Mouse (Mus musculus) small intestine, adult 2 months (tissue): ENCODE results near the gene Pdcd6. TPM values are rescaled to one million over a fixed set of nuclear protein-coding genes. Genes with fewer than 3 reads are reported as not detected.

Experiments
- H3K27ac ChIP-seq: fragments of 200-500 bp; 2 replicates; pipeline ENCODE4 v1.5.1; 2012; ENCODE audit warnings: low read depth, low read length, control low read depth, inconsistent platforms; ENCODE audit not compliant: insufficient read depth
- H3K27me3 ChIP-seq: fragments of 200-500 bp; 2 replicates; pipeline ENCODE4 v1.6.1; 2012; ENCODE audit warnings: mild to moderate bottlenecking, moderate library complexity, low read length, inconsistent platforms; ENCODE audit not compliant: control insufficient read depth, insufficient read depth
- H3K36me3 ChIP-seq: fragments of 200-500 bp; 2 replicates; pipeline ENCODE4 v1.6.1; 2012; ENCODE audit warnings: mild to moderate bottlenecking, low read length, control low read depth, inconsistent platforms; ENCODE audit not compliant: control insufficient read depth, insufficient read depth
- H3K4me1 ChIP-seq: fragments of 200-500 bp; 2 replicates; pipeline ENCODE4 v1.6.1; 2012; ENCODE audit warnings: low read length, inconsistent platforms, mixed read lengths; ENCODE audit not compliant: control insufficient read depth, insufficient read depth, insufficient read length
- H3K4me3 ChIP-seq: fragments of 200-500 bp; 2 replicates; pipeline ENCODE4 v1.5.1; 2012; ENCODE audit warnings: low read depth, mild to moderate bottlenecking, control low read depth, inconsistent platforms, low read length, moderate library complexity
- CTCF ChIP-seq: fragments of 200-500 bp; IDR thresholded peaks from 2 replicates; pipeline ENCODE4 v1.5.1; 2012; ENCODE audit warnings: low read depth, mild to moderate bottlenecking, control low read depth, inconsistent platforms, low read length, moderate library complexity, mixed read lengths; ENCODE audit not compliant: insufficient replicate concordance, insufficient read length; ENCODE audit errors: extremely low read depth
- POLR2A ChIP-seq: fragments of 200-500 bp; IDR thresholded peaks from 2 replicates; pipeline ENCODE4 v1.6.1; 2012; ENCODE audit warnings: low read depth, mild to moderate bottlenecking, control low read depth, inconsistent platforms, low read length, moderate library complexity
- WGBS: fragments of 180-500 bp; shearing (Covaris S2); methylation state at CpG from one replicate; pipeline ENCODE4 v1.1.7; 2018; 5-methylcytosine and 5-hydroxymethylcytosine counted together
- polyA plus RNA-seq: library from polyadenylated mRNA; depleted of rRNA; stranded (reverse); fragments of >200 nt; gene quantifications from 2 replicates; pipeline ENCODE4 v1.2.3, GENCODE M21; 2012

Gene Pdcd6
- polyA plus RNA-seq, 1 experiment: 248 TPM

- H3K36me3 ChIP-seq: peaks cover 61% of the 10 kb centered on the region
- H3K4me1 ChIP-seq: peaks cover 7% of the 10 kb centered on the region; the same call in 1 of the 2 replicates
- no peaks in the 10 kb centered on the region for H3K27me3 ChIP-seq
- no peak overlapping the region for H3K4me3 ChIP-seq
- WGBS: 90% methylated on average over 6 of the region's 6 CpGs
- TF ChIP-seq POLR2A (no peak), CTCF (no peak)
- no peak overlapping the region for H3K27ac ChIP-seq
Measured at GRCm38 (mm10) chr13:74305380-74305779, 12.0 kb downstream of the Pdcd6 start.

GRCm38 (mm10) chr13:74302050-74303037 is 15.0 kb downstream of the Pdcd6 start:
- WGBS: 61% methylated on average over 10 of the region's 10 CpGs
- H3K36me3 ChIP-seq: peaks cover 40% of the 10 kb centered on the region
- H3K27ac ChIP-seq: peak overlapping the region; percentile 82
- TF ChIP-seq POLR2A (no peak), CTCF (peak; percentile 37; the same call in 1 of the 2 replicates)
- no peaks in the 10 kb centered on the region for H3K27me3 ChIP-seq
- H3K4me3 ChIP-seq: no peak overlapping the region
- peaks cover 7% of the 10 kb centered on the region; the same call in 1 of the 2 replicates for H3K4me1 ChIP-seq

- Histone ChIP-seq H3K4me1 (peaks cover 7% of the 10 kb centered on the region; the same call in 1 of the 2 replicates), H3K36me3 (peaks cover 34% of the 10 kb centered on the region), H3K27ac (peak overlapping the region; percentile 82), H3K27me3 (no peaks in the 10 kb centered on the region), H3K4me3 (peak overlapping the region; percentile 2; the same call in 1 of the 2 replicates)
- TF ChIP-seq POLR2A (0 out of 2 replicates have a peak, but pooled peaks have one; percentile 17), CTCF (no peak)
- WGBS: 30% methylated on average over 6 of the region's 6 CpGs
Measured at GRCm38 (mm10) chr13:74301607-74301984, 15.8 kb downstream of the Pdcd6 start.

GRCm38 (mm10) chr13:74300925-74301606 is 16.3 kb downstream of the Pdcd6 start:
- no peaks in the 10 kb centered on the region for H3K27me3 ChIP-seq
- WGBS: 23% methylated on average over 4 of the region's 4 CpGs
- H3K4me3 ChIP-seq: peak overlapping the region; percentile 2; the same call in 1 of the 2 replicates
- peaks cover 7% of the 10 kb centered on the region; the same call in 1 of the 2 replicates for H3K4me1 ChIP-seq
- TF ChIP-seq POLR2A (no peak), CTCF (peak; percentile 90; the same call in 1 of the 2 replicates)
- H3K36me3 ChIP-seq: peaks cover 29% of the 10 kb centered on the region
- H3K27ac ChIP-seq: peak overlapping the region; percentile 80

GRCm38 (mm10) chr13:74296376-74296775 is 21.0 kb downstream of the Pdcd6 start:
- Histone ChIP-seq H3K36me3 (no peaks in the 10 kb centered on the region), H3K27ac (no peak overlapping the region), H3K4me3 (no peak overlapping the region), H3K4me1 (peaks cover 1% of the 10 kb centered on the region; the same call in 1 of the 2 replicates), H3K27me3 (no peaks in the 10 kb centered on the region)
- 72% methylated on average over 7 of the region's 7 CpGs for WGBS
- TF ChIP-seq CTCF: no peak
- no peak for TF ChIP-seq POLR2A

GRCm38 (mm10) chr13:74292167-74292566 is 25.2 kb downstream of the Pdcd6 start, which contains the start of gene Ahrr:
Ahrr (minus strand) TSS chr13:74292331.
- no peaks in the 10 kb centered on the region for H3K36me3 ChIP-seq
- no peaks in the 10 kb centered on the region for H3K27me3 ChIP-seq
- peak within 1 kb of the TSS; percentile 51 for H3K27ac ChIP-seq
- peak within 1 kb of the TSS; percentile 63 for H3K4me3 ChIP-seq
- TF ChIP-seq CTCF (peak; percentile 58; the same call in 1 of the 2 replicates), POLR2A (no peak; the same call in 1 of the 2 replicates)
- WGBS: 1% methylated on average over 27 of the region's 27 CpGs
- no peaks in the 10 kb centered on the region for H3K4me1 ChIP-seq
